Mouse (Mus musculus) forebrain, embryonic 15.5 days (tissue): ENCODE data around the gene Sesn1. TPM values are rescaled to one million over a fixed set of nuclear protein-coding genes. Genes with fewer than 3 reads are reported as not detected.
"Not testable (repeated sequence)": the region's sequence is repeated elsewhere in the genome, so short reads cannot be mapped to it uniquely, and the experiment has no call there.

Source experiments
- ATAC-seq: fragments of 200-750 bp; cut with Nextera tagmentation; replicated peaks from 2 replicates; pipeline ENCODE4 v1.8.0; 2017; ENCODE audit warnings: mild to moderate bottlenecking, moderate TSS enrichment, moderate library complexity
- H3K27ac ChIP-seq: fragments of 300-500 bp; sonication (generic); replicated peaks from 2 replicates; pipeline ENCODE4 v1.5.1; 2015; ENCODE audit warnings: mild to moderate bottlenecking, inconsistent platforms
- H3K27me3 ChIP-seq: fragments of 300-500 bp; sonication (generic); 2 replicates; pipeline ENCODE4 v1.6.1; 2015; ENCODE audit warnings: inconsistent platforms
- H3K36me3 ChIP-seq: fragments of 300-500 bp; sonication (generic); 2 replicates; pipeline ENCODE4 v1.6.1; 2015; ENCODE audit warnings: mild to moderate bottlenecking, inconsistent platforms
- H3K4me1 ChIP-seq: fragments of 300-500 bp; sonication (generic); 2 replicates; pipeline ENCODE4 v1.6.1; 2015; ENCODE audit warnings: inconsistent platforms
- H3K4me2 ChIP-seq: fragments of 300-500 bp; sonication (generic); replicated peaks from 2 replicates; pipeline ENCODE4 v1.6.1; 2015; ENCODE audit warnings: mild to moderate bottlenecking, inconsistent platforms
- H3K4me3 ChIP-seq: fragments of 300-500 bp; sonication (generic); 2 replicates; pipeline ENCODE4 v1.5.1; 2015; ENCODE audit warnings: mild to moderate bottlenecking, inconsistent platforms
- H3K9ac ChIP-seq: fragments of 300-500 bp; sonication (generic); replicated peaks from 2 replicates; pipeline ENCODE4 v1.6.1; 2015; ENCODE audit warnings: mild to moderate bottlenecking, inconsistent platforms
- H3K9me3 ChIP-seq: fragments of 300-500 bp; sonication (generic); 2 replicates; pipeline ENCODE4 v1.6.1; 2016; ENCODE audit warnings: inconsistent platforms
- WGBS: fragments of 180-500 bp; shearing (Covaris S2); methylation state at CpG from one replicate; pipeline ENCODE4 v1.1.7; 2015; ENCODE audit warnings: mixed read lengths; 5-methylcytosine and 5-hydroxymethylcytosine counted together
- polyA plus RNA-seq: library from polyadenylated mRNA; unstranded; fragments of >200 nt; fragmentation: Nextera tagmentation; extraction: Ambion mirVana; gene quantifications from 2 replicates; pipeline ENCODE4 v1.2.1, GENCODE M21; 2015

Gene Sesn1
- polyA plus RNA-seq, 1 experiment from 2014 or later, result 55.7 TPM

GRCm38 (mm10) chr10:41823282-41823675 lies 13.5 kb downstream of the Sesn1 start:
- H3K36me3 ChIP-seq, ATAC-seq, H3K27me3 ChIP-seq, H3K4me2 ChIP-seq, H3K27ac ChIP-seq, H3K4me1 ChIP-seq, H3K4me3 ChIP-seq, H3K9me3 ChIP-seq, H3K9ac ChIP-seq: not testable (repeated sequence)
- WGBS, result 88% methylated on average over 4 of the region's 4 CpGs

GRCm38 (mm10) chr10:41823916-41824315 lies 14.2 kb downstream of the Sesn1 start:
- H3K27ac ChIP-seq, result no peak overlapping the region
- ATAC-seq, result no peak
- no peaks in the 10 kb centered on the region for H3K27me3 ChIP-seq
- no peaks in the 10 kb centered on the region for H3K36me3 ChIP-seq
- 88% methylated on average over 4 of the region's 4 CpGs for WGBS
- peaks cover 3% of the 10 kb centered on the region; the same call in 1 of the 2 replicates for H3K4me1 ChIP-seq
- H3K9me3 ChIP-seq, result no peaks in the 10 kb centered on the region
- H3K4me2 ChIP-seq, result no peak overlapping the region
- no peak overlapping the region for H3K4me3 ChIP-seq
- H3K9ac ChIP-seq, result no peak overlapping the region

GRCm38 (mm10) chr10:41825041-41825440 lies 15.3 kb downstream of the Sesn1 start:
- Histone ChIP-seq H3K27ac (no peak overlapping the region), H3K4me1 (no peaks in the 10 kb centered on the region), H3K9ac (no peak overlapping the region), H3K9me3 (no peaks in the 10 kb centered on the region), H3K27me3 (no peaks in the 10 kb centered on the region), H3K4me3 (no peak overlapping the region), H3K4me2 (no peak overlapping the region), H3K36me3 (no peaks in the 10 kb centered on the region)
- ATAC-seq, result no peak
- WGBS, result 90% methylated on average over 10 of the region's 10 CpGs

GRCm38 (mm10) chr10:41825996-41826395 lies 16.3 kb downstream of the Sesn1 start:
- WGBS, result 89% methylated on average over 4 of the region's 4 CpGs
- no peaks in the 10 kb centered on the region for H3K9me3 ChIP-seq
- H3K4me2 ChIP-seq, result no peak overlapping the region
- no peak for ATAC-seq
- no peaks in the 10 kb centered on the region for H3K36me3 ChIP-seq
- H3K4me1 ChIP-seq, result no peaks in the 10 kb centered on the region
- H3K27ac ChIP-seq, result no peak overlapping the region
- H3K4me3 ChIP-seq, result no peak overlapping the region
- no peaks in the 10 kb centered on the region for H3K27me3 ChIP-seq
- no peak overlapping the region for H3K9ac ChIP-seq

GRCm38 (mm10) chr10:41826526-41827116 lies 16.9 kb downstream of the Sesn1 start:
- H3K27me3 ChIP-seq, result no peaks in the 10 kb centered on the region
- no peak overlapping the region for H3K27ac ChIP-seq
- no peaks in the 10 kb centered on the region for H3K4me1 ChIP-seq
- no peak overlapping the region for H3K9ac ChIP-seq
- no peak overlapping the region for H3K4me2 ChIP-seq
- H3K4me3 ChIP-seq, result no peak overlapping the region
- no peak for ATAC-seq
- no peaks in the 10 kb centered on the region for H3K36me3 ChIP-seq
- 91% methylated on average over 6 of the region's 6 CpGs for WGBS
- H3K9me3 ChIP-seq, result no peaks in the 10 kb centered on the region

GRCm38 (mm10) chr10:41827784-41828183 lies 18.0 kb downstream of the Sesn1 start:
- H3K36me3 ChIP-seq, result no peaks in the 10 kb centered on the region
- no peaks in the 10 kb centered on the region for H3K9me3 ChIP-seq
- no peak overlapping the region for H3K27ac ChIP-seq
- no peak for ATAC-seq
- no peak overlapping the region for H3K4me3 ChIP-seq
- WGBS, result 92% methylated on average over 4 of the region's 4 CpGs
- no peaks in the 10 kb centered on the region for H3K27me3 ChIP-seq
- H3K4me1 ChIP-seq, result no peaks in the 10 kb centered on the region
- H3K4me2 ChIP-seq, result no peak overlapping the region
- no peak overlapping the region for H3K9ac ChIP-seq

- ATAC-seq, result no peak
Observed at GRCm38 (mm10) chr10:41829191-41829590, 19.5 kb downstream of the Sesn1 start.

GRCm38 (mm10) chr10:41829980-41830379 lies 20.2 kb downstream of the Sesn1 start:
- no peak for ATAC-seq
- H3K36me3 ChIP-seq, result no peaks in the 10 kb centered on the region
- no peak overlapping the region for H3K4me3 ChIP-seq
- H3K9me3 ChIP-seq, result no peaks in the 10 kb centered on the region
- H3K4me1 ChIP-seq, result no peaks in the 10 kb centered on the region
- no peak overlapping the region for H3K27ac ChIP-seq
- 93% methylated on average over 2 of the region's 2 CpGs for WGBS
- no peak overlapping the region for H3K9ac ChIP-seq
- H3K4me2 ChIP-seq, result no peak overlapping the region
- H3K27me3 ChIP-seq, result no peaks in the 10 kb centered on the region

More at GRCm38 (mm10) chr10:41829191-41829590, 19.5 kb downstream of the Sesn1 start:
- Histone ChIP-seq H3K27ac (no peak overlapping the region), H3K36me3 (no peaks in the 10 kb centered on the region), H3K27me3 (no peaks in the 10 kb centered on the region), H3K9me3 (no peaks in the 10 kb centered on the region), H3K4me1 (no peaks in the 10 kb centered on the region), H3K9ac (no peak overlapping the region), H3K4me2 (no peak overlapping the region), H3K4me3 (no peak overlapping the region)
- WGBS, result 78% methylated on average over 5 of the region's 5 CpGs

- no peaks in the 10 kb centered on the region for H3K9me3 ChIP-seq
- no peaks in the 10 kb centered on the region for H3K36me3 ChIP-seq
- 70% methylated on average over 4 of the region's 4 CpGs for WGBS
- H3K4me3 ChIP-seq, result no peak overlapping the region
- H3K9ac ChIP-seq, result no peak overlapping the region
- no peak for ATAC-seq
- H3K27ac ChIP-seq, result no peak overlapping the region
- H3K4me2 ChIP-seq, result no peak overlapping the region
- H3K27me3 ChIP-seq, result no peaks in the 10 kb centered on the region
- H3K4me1 ChIP-seq, result no peaks in the 10 kb centered on the region
Observed at GRCm38 (mm10) chr10:41830445-41830844, 20.7 kb downstream of the Sesn1 start.

GRCm38 (mm10) chr10:41830851-41831522 lies 21.3 kb downstream of the Sesn1 start:
- Histone ChIP-seq H3K27me3 (no peaks in the 10 kb centered on the region), H3K4me2 (no peak overlapping the region), H3K4me1 (no peaks in the 10 kb centered on the region), H3K36me3 (no peaks in the 10 kb centered on the region), H3K9ac (no peak overlapping the region), H3K4me3 (no peak overlapping the region), H3K27ac (no peak overlapping the region), H3K9me3 (no peaks in the 10 kb centered on the region)
- 51% methylated on average over 9 of the region's 9 CpGs for WGBS
- peak; percentile 57; the same call in 1 of the 2 replicates for ATAC-seq

GRCm38 (mm10) chr10:41832191-41832590 lies 22.5 kb downstream of the Sesn1 start:
- Histone ChIP-seq H3K9me3 (no peaks in the 10 kb centered on the region), H3K4me3 (no peak overlapping the region), H3K27ac (no peak overlapping the region), H3K4me2 (no peak overlapping the region), H3K4me1 (no peaks in the 10 kb centered on the region), H3K27me3 (no peaks in the 10 kb centered on the region), H3K36me3 (no peaks in the 10 kb centered on the region), H3K9ac (no peak overlapping the region)
- WGBS, result 75% methylated on average over 6 of the region's 6 CpGs
- ATAC-seq, result no peak

- Histone ChIP-seq H3K36me3 (no peaks in the 10 kb centered on the region), H3K9me3 (no peaks in the 10 kb centered on the region), H3K9ac (no peak overlapping the region), H3K27ac (no peak overlapping the region), H3K4me3 (no peak overlapping the region), H3K4me2 (no peak overlapping the region), H3K27me3 (no peaks in the 10 kb centered on the region), H3K4me1 (no peaks in the 10 kb centered on the region)
- ATAC-seq, result no peak
- 87% methylated on average over 2 of the region's 2 CpGs for WGBS
Observed at GRCm38 (mm10) chr10:41834131-41834530, 24.4 kb downstream of the Sesn1 start.

- Histone ChIP-seq H3K36me3 (no peaks in the 10 kb centered on the region), H3K9ac (no peak overlapping the region), H3K9me3 (no peaks in the 10 kb centered on the region), H3K4me2 (no peak overlapping the region), H3K4me1 (no peaks in the 10 kb centered on the region), H3K27ac (no peak overlapping the region), H3K4me3 (no peak overlapping the region), H3K27me3 (no peaks in the 10 kb centered on the region)
- WGBS, result 82% methylated on average over 4 of the region's 4 CpGs
- ATAC-seq, result no peak
Observed at GRCm38 (mm10) chr10:41838911-41839310, 29.2 kb downstream of the Sesn1 start.
